Mouse (Mus musculus) neural tube, embryonic 15.5 days (tissue): Measurements from ENCODE around the gene Gm10188. TPM values are rescaled to one million over a fixed set of nuclear protein-coding genes. Genes with fewer than 3 reads are reported as not detected.

Source experiments
- ATAC-seq: fragments of 200-750 bp; cut with Nextera tagmentation; 2 replicates; pipeline ENCODE4 v1.8.0; 2017; ENCODE audit warnings: mild to moderate bottlenecking, moderate TSS enrichment, moderate library complexity; ENCODE audit not compliant: low FRiP score
- H3K27ac ChIP-seq: fragments of 300-500 bp; sonication (generic); replicated peaks from 2 replicates; pipeline ENCODE4 v1.5.1; 2015; ENCODE audit warnings: mild to moderate bottlenecking, inconsistent platforms
- H3K27me3 ChIP-seq: fragments of 300-500 bp; sonication (generic); replicated peaks from 2 replicates; pipeline ENCODE4 v1.6.1; 2015; ENCODE audit warnings: inconsistent platforms
- H3K36me3 ChIP-seq: fragments of 300-500 bp; sonication (generic); 2 replicates; pipeline ENCODE4 v1.6.1; 2015; ENCODE audit warnings: inconsistent platforms
- H3K4me1 ChIP-seq: fragments of 300-500 bp; sonication (generic); 2 replicates; pipeline ENCODE4 v1.6.1; 2015; ENCODE audit warnings: inconsistent platforms
- H3K4me2 ChIP-seq: fragments of 300-500 bp; sonication (generic); 2 replicates; pipeline ENCODE4 v1.6.1; 2015; ENCODE audit warnings: inconsistent platforms, mild to moderate bottlenecking, moderate library complexity
- H3K4me3 ChIP-seq: fragments of 300-500 bp; sonication (generic); replicated peaks from 2 replicates; pipeline ENCODE4 v1.5.1; 2015; ENCODE audit warnings: mild to moderate bottlenecking, inconsistent platforms
- H3K9ac ChIP-seq: fragments of 300-500 bp; sonication (generic); replicated peaks from 2 replicates; pipeline ENCODE4 v1.6.1; 2015; ENCODE audit warnings: mild to moderate bottlenecking, inconsistent platforms
- H3K9me3 ChIP-seq: fragments of 300-500 bp; sonication (generic); replicated peaks from 2 replicates; pipeline ENCODE4 v1.6.1; 2016; ENCODE audit warnings: inconsistent platforms
- WGBS: fragments of 180-500 bp; shearing (Covaris S2); methylation state at CpG from one replicate; pipeline ENCODE4 v1.1.7; 2015; ENCODE audit warnings: mixed read lengths; 5-methylcytosine and 5-hydroxymethylcytosine counted together
- polyA plus RNA-seq: library from polyadenylated mRNA; unstranded; fragments of >200 nt; fragmentation: Nextera tagmentation; extraction: Ambion mirVana; gene quantifications from 2 replicates; pipeline ENCODE4 v1.2.1, GENCODE M21; 2015

Gm10188 gene
- polyA plus RNA-seq: 0.50 and 0.59 TPM in 2 replicates

DNA sequence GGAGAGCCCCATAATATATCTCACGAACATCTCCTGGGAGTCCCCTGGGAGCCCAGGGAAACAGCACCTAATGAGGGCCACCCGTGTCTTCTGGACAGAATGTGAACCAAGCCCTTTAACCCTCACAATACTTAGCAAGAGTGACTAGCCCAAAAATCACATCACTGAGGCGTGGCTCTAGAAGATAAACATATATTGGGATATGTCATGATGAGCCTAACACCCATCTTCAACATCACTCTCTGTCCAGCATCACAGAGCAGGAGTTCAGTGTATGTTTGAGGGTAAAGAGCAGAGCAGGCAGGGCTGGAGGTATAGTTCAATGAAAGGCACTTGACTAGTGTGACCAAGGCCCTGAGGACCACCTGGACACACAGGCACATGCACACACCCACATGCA, at the start of gene Gm10188:
Gm10188 (minus strand) TSS at position 101 of the 400 bp plus-strand sequence.
- H3K4me3 ChIP-seq: no peak within 1 kb of the TSS
- no peak within 1 kb of the TSS for H3K9ac ChIP-seq
- peaks cover 8% of the 10 kb centered on the region for H3K4me1 ChIP-seq
- no peak for ATAC-seq
- 82% methylated on average over 3 of the region's 3 CpGs for WGBS
- no peaks in the 10 kb centered on the region for H3K9me3 ChIP-seq
- no peak within 1 kb of the TSS for H3K27ac ChIP-seq
- no peak within 1 kb of the TSS for H3K4me2 ChIP-seq
- no peaks in the 10 kb centered on the region for H3K27me3 ChIP-seq
- H3K36me3 ChIP-seq: no peaks in the 10 kb centered on the region

DNA sequence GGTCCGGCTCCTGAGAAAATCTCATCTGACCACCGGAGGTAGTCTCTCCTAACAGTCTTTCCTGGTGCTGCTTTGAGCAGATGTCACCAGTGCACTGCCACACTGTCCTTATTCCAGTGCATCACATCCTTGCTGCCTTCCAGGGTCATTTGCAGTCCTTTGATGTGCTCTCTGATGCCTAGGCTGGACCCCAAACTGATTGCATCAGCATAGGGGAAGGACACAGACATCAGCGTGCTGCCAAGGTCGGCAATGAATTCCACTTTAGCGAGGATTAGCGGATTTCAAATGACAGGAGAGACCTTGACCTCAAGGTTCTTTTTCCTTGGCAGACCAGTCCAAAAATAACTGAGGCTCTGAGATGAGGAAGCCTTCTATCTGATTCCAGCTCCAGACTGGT, 47.6 kb upstream of the Gm10188 start:
- H3K27ac ChIP-seq: no peak overlapping the region
- no peak overlapping the region for H3K4me3 ChIP-seq
- H3K9me3 ChIP-seq: no peaks in the 10 kb centered on the region
- H3K4me2 ChIP-seq: no peak overlapping the region
- H3K27me3 ChIP-seq: no peaks in the 10 kb centered on the region
- H3K4me1 ChIP-seq: peaks cover 7% of the 10 kb centered on the region
- 65% methylated on average over 6 of the region's 6 CpGs for whole genome bisulfite sequencing
- no peak overlapping the region for H3K9ac ChIP-seq
- no peaks in the 10 kb centered on the region for H3K36me3 ChIP-seq
- no peak for ATAC-seq

DNA sequence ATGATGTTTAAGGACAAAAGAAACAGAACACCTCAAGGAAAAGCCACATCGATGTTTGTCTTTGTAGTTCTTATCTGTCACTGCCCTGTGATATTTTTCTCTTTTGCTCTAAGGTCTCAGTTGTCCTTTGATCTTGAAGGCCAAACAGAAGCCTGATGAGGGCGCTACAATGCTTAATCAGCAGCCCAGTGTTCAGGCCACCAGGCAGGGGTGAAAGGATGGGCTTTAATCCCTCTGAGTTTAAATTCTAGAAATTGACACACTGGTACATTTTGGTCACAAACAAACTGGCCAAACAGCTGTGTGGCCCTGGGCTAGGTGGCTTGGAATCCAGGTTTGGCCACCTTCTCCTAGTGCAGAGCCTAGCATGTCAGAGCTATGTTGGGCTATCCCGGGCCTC, 47.1 kb upstream of the Gm10188 start:
- Histone ChIP-seq H3K36me3 (no peaks in the 10 kb centered on the region), H3K9me3 (no peaks in the 10 kb centered on the region), H3K9ac (no peak overlapping the region), H3K4me1 (peaks cover 3% of the 10 kb centered on the region), H3K4me2 (no peak overlapping the region), H3K27me3 (no peaks in the 10 kb centered on the region), H3K4me3 (no peak overlapping the region), H3K27ac (no peak overlapping the region)
- 81% methylated on average over 3 of the region's 3 CpGs for WGBS
- no peak for ATAC-seq

DNA sequence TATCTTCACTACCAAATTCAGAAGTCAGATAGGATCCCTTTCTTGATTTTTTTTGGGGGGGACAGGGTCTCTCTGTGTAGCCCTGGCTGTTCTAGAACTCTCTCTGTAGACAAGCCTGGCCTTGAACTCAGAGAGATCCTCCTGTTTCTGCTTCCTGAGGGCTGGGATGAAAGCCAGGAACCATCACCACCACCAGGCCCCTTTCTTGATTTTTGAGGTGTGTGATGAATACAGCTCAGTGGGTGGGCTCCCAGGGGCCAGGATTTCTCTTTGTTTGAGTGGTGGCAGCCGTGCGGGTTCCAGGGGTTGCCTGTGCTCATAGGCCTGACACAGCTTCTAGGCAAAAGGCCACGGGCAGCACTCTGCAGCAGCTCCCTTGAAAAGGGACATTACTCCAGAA, 41.7 kb upstream of the Gm10188 start:
- 62% methylated on average over 3 of the region's 3 CpGs for WGBS
- no peaks in the 10 kb centered on the region for H3K9me3 ChIP-seq
- no peaks in the 10 kb centered on the region for H3K36me3 ChIP-seq
- H3K4me2 ChIP-seq: no peak overlapping the region
- H3K4me3 ChIP-seq: no peak overlapping the region
- no peak for ATAC-seq
- H3K27me3 ChIP-seq: no peaks in the 10 kb centered on the region
- no peaks in the 10 kb centered on the region for H3K4me1 ChIP-seq
- no peak overlapping the region for H3K27ac ChIP-seq
- no peak overlapping the region for H3K9ac ChIP-seq

DNA sequence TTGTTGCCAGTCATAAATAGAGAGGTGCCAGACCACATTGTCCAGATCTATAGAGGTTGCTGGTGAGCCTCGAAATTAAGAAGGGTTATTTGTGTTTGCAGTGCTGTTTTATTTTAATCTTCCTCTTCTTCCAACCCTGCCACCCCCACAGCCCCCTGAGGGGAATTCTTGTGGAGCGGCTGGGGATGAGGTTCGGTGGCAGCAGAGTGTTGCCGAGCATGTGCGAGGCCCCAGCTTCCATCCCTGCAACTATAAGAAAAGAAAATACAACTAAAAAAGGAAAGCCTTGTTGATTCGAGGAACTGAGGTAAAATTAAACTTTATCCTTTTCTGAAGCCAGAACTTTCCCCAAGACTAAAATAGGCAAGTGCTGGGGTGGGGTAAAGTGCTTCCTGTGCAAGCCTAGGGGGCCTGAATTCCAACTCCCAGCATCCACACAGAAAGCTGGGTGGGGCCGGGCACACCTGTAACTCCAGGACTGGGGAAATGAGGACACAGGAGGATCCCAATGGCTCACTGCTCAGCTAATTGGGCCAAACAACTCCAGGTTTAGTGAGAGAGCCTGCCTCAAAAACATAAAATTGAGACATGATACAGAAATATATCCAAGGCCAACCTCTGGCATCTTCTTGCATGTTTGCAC, 39.0 kb upstream of the Gm10188 start:
- 66% methylated on average over 7 of the region's 7 CpGs for WGBS
- no peak overlapping the region for H3K27ac ChIP-seq
- H3K27me3 ChIP-seq: no peaks in the 10 kb centered on the region
- H3K9me3 ChIP-seq: no peaks in the 10 kb centered on the region
- H3K4me1 ChIP-seq: no peaks in the 10 kb centered on the region
- H3K4me2 ChIP-seq: no peak overlapping the region
- no peaks in the 10 kb centered on the region for H3K36me3 ChIP-seq
- no peak overlapping the region for H3K9ac ChIP-seq
- ATAC-seq: no peak
- H3K4me3 ChIP-seq: no peak overlapping the region

DNA sequence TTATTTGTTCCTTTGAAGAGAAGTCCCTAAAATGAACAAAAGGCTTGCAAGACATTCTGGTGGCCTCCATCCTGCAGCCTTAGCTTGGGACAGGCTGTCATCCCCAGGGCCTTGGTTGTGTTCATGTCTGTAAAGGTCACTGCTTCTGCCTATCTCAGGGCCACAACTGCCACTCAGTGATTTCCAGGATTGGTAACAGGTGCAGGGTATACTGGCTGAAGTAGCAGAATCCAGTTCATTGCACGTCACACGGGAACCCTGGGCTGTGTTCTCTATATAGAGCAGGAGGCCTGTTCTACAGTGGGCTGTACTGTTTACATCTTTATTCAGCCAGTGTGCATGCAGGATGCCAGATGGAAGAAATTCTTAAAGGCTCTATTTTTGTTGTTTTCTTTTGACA, 38.4 kb upstream of the Gm10188 start:
- H3K27me3 ChIP-seq: no peaks in the 10 kb centered on the region
- no peak overlapping the region for H3K4me2 ChIP-seq
- no peaks in the 10 kb centered on the region for H3K4me1 ChIP-seq
- WGBS: 62% methylated on average over 2 of the region's 2 CpGs
- ATAC-seq: no peak
- H3K9me3 ChIP-seq: no peaks in the 10 kb centered on the region
- H3K9ac ChIP-seq: no peak overlapping the region
- no peak overlapping the region for H3K27ac ChIP-seq
- no peaks in the 10 kb centered on the region for H3K36me3 ChIP-seq
- H3K4me3 ChIP-seq: no peak overlapping the region

DNA sequence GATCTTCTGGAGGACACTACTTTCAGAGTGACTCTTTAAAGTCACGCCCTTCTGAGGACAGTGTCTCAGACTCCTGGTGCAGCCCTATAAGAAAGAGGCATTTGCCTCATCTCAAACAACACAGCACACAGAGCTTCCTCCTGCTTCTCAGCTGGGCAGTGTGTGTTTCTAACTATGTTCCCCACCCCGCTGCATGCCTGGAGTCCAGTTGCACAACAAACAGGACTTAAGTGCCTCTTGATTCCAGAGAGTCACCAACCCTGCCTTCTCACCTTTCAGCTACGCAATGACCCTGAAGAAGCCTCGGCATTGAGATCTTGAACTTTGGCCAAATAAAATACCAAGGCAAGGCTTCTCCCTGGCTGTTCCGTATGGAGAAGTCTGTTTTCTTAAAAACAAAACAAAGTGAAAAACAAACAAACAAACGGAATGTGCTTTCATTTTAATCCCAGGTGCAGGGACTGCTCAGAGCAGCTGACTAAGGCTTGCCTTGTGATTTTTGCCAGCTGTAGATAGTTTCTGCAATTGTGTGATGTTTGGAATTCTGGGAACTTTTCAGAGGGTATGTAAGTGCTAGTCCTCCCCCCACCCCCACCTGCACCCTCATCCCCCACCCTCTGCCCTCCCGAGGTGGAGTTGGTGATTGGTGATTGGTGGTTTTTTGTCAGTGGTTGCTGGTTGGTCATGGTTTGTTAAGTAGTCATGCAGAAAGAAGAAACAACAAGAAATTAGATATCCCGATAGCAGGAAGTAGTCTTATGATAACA, 37.4 kb upstream of the Gm10188 start:
- Histone ChIP-seq H3K9me3 (no peaks in the 10 kb centered on the region), H3K27ac (no peak overlapping the region), H3K9ac (no peak overlapping the region), H3K4me3 (no peak overlapping the region), H3K4me1 (no peaks in the 10 kb centered on the region), H3K27me3 (no peaks in the 10 kb centered on the region), H3K36me3 (no peaks in the 10 kb centered on the region), H3K4me2 (no peak overlapping the region)
- 60% methylated on average over 8 of the region's 8 CpGs for WGBS
- ATAC-seq: no peak

DNA sequence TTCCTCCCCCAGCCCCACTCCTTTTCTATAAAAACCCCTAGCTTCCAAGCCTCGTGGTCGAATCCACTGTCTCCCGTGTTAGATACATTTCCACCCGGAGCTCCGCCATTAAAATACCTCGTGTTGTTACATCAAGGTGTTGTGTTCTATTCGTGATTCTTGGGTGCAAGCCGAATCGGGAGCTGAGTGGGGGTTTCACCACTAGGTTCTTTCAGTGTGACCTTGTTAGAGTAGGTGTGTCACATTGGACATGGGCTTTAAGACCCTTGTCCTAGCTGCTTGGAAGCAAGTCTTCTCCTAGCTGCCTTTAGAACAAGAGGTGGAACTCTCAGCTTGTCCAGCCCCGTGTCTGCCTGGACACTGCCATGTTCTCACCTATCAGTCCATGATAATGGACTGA, 36.4 kb upstream of the Gm10188 start:
- Histone ChIP-seq H3K4me2 (no peak overlapping the region), H3K4me3 (no peak overlapping the region), H3K27ac (no peak overlapping the region), H3K9me3 (no peaks in the 10 kb centered on the region), H3K4me1 (no peaks in the 10 kb centered on the region), H3K27me3 (no peaks in the 10 kb centered on the region), H3K36me3 (no peaks in the 10 kb centered on the region), H3K9ac (no peak overlapping the region)
- WGBS: 89% methylated on average over 10 of the region's 10 CpGs
- no peak for ATAC-seq

DNA sequence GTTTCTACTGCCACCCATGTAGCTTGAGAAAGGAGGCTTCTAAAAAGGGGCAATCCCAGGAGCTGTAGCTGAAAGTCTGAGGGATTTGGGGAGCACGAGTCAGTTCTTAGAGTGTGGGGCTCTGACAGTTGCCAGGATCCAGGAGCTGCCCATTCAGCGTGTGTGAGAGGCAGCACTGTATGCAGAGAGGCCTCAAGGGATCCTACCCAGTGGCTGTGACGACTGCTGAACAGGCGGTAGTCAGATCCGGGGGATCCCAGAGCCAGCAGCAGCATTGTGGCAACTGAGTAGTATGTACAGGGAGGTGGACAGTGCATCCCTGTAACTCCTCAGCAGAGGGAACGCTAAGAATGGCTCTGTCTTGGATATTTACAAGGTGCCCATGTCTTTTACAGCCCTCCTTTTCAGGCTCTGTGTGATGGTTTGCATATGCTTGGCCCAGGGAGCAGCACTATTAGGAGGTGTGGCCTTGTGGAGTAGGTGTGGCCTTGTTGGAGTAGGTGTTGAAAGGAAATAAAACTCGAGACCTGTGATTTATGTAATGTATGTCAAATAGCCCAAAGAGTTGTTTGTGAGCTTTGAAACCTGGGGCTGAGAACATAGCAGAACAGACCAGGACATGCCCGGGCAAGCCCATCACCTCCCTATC, 35.8 kb upstream of the Gm10188 start:
- Histone ChIP-seq H3K36me3 (no peaks in the 10 kb centered on the region), H3K9ac (no peak overlapping the region), H3K4me1 (no peaks in the 10 kb centered on the region), H3K9me3 (no peaks in the 10 kb centered on the region), H3K27me3 (no peaks in the 10 kb centered on the region), H3K4me2 (no peak overlapping the region), H3K4me3 (no peak overlapping the region), H3K27ac (no peak overlapping the region)
- 41% methylated on average over 8 of the region's 8 CpGs for WGBS
- ATAC-seq: no peak

DNA sequence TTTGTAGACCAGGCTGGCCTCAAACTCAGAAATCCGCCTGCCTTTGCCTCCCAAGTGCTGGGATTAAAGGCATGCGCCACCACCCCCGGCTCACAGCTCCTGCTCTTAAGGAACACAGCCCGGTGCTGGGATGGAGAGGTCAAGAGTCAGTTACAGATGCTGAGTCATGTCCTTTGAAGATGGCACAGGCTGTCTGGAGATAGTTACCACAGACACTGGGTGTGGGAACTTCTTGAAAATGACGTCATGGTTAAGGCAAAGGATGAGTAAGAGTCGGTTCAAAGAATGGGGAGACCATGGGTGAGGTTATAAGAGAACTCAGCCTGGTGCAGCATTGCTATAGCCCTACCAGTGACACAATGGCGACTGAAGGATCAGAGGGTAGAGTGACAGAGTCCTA, 35.0 kb upstream of the Gm10188 start:
- no peak for ATAC-seq
- H3K4me3 ChIP-seq: no peak overlapping the region
- H3K36me3 ChIP-seq: no peaks in the 10 kb centered on the region
- no peaks in the 10 kb centered on the region for H3K27me3 ChIP-seq
- no peak overlapping the region for H3K27ac ChIP-seq
- no peak overlapping the region for H3K9ac ChIP-seq
- H3K4me1 ChIP-seq: no peaks in the 10 kb centered on the region
- H3K9me3 ChIP-seq: no peaks in the 10 kb centered on the region
- 80% methylated on average over 7 of the region's 7 CpGs for WGBS
- H3K4me2 ChIP-seq: no peak overlapping the region

DNA sequence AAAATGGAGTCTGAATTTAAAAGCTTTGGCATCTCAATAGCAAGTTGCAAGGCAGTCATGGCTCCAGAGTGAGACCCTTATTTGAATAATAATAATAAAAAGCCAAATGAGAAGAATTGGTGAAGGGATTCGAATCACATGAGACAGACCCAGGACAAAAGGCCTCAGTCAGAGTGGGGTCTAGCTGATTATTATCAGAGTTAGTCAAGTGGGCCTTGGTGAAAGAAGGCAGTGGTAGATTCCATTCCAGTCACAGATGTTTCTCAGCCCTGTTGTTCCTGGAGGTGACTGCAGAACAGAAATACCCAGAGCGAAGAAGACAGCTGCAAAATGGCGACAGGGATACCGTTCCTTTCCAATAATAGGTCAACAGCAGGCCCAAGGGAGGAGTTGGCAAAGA, 34.1 kb upstream of the Gm10188 start:
- no peak for ATAC-seq
- 70% methylated on average over 4 of the region's 4 CpGs for WGBS

DNA sequence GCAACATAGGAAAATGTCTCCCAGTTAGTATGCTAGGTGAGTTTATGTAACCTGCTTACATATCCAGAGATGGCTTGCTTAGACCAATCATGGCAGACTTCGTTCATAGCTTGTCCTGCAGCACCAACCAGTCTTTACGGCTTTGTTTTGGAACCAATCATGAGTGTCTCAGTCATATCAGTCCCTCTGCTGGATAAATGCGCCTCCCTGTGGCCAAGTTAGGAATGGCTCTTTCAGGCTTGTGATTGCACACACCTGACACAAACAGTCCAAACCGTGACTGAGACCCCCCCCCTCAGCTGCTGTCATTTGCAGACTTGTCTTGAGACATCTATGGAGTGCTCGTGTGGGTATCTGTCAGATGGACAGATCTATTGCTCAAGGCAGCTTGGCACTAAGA, 31.5 kb upstream of the Gm10188 start:
- ATAC-seq: no peak
- Histone ChIP-seq H3K9ac (no peak overlapping the region), H3K27ac (no peak overlapping the region), H3K4me3 (no peak overlapping the region), H3K9me3 (no peaks in the 10 kb centered on the region), H3K4me2 (no peak overlapping the region), H3K27me3 (no peaks in the 10 kb centered on the region), H3K4me1 (no peaks in the 10 kb centered on the region), H3K36me3 (peaks cover 10% of the 10 kb centered on the region)
- WGBS: 78% methylated on average over 5 of the region's 5 CpGs

More for the DNA sequence above, 34.1 kb upstream of the Gm10188 start:
- no peak overlapping the region for H3K27ac ChIP-seq
- H3K9ac ChIP-seq: no peak overlapping the region
- H3K36me3 ChIP-seq: no peaks in the 10 kb centered on the region
- no peaks in the 10 kb centered on the region for H3K27me3 ChIP-seq
- no peaks in the 10 kb centered on the region for H3K4me1 ChIP-seq
- H3K4me2 ChIP-seq: no peak overlapping the region
- no peak overlapping the region for H3K4me3 ChIP-seq
- no peaks in the 10 kb centered on the region for H3K9me3 ChIP-seq
